Comparison of ENCODE assay signal across 24 mouse cellular contexts in genomic region chr2:15335695-15336094, GRCm38 (mm10).
DNase-seq lines count a peak whose midpoint lies in the region; ATAC-seq and TF ChIP-seq lines count a peak whose summit lies in the region.
"Had no signal": no experiment of that assay in that cellular context is flagged by ENCODE, and none has a peak within 500 bp of the region (broad histone marks: within the 10 kb centered on the region; RNA-seq: fewer than 3 reads in every experiment).

No protein-coding gene starts in this region.

- DNase-seq in forebrain, embryonic 14.5 days (ENCODE audit: low spot score) = peak; percentile 8
- DNase-seq in left cerebral cortex, adult 11 months (ENCODE audit: low spot score) = peak; percentile 5
- no peak for DNase-seq in left cerebral cortex, adult 8-10 months (ENCODE audit: low spot score in 2 of 2)
- peak; percentile 68 for DNase-seq in brain, adult 2 months (ENCODE audit: low read depth, low spot score)
- DNase-seq in telencephalon, adult 2 months (ENCODE audit: low read depth, low spot score) = peak; percentile 23
- no peak for DNase-seq in lung, adult 2 months
- DNase-seq: adrenal gland, adult 8-10 months; adrenal gland, postnatal 14 days; adrenal gland, postnatal 36 days; B cell, adult 2 months; cerebellum, adult 11-12 months; cerebellum, adult 2 months; cerebellum, adult 9-10 months; cerebellum, postnatal 10 days; cerebellum, postnatal 25 days had no signal

- H3K4me1 ChIP-seq in forebrain, embryonic 14.5 days (ENCODE audit: control insufficient read depth, insufficient read depth, low read length) = no peaks in the 10 kb centered on the region
- no peaks in the 10 kb centered on the region for H3K4me1 ChIP-seq in forebrain, embryonic 16.5 days (replicated peaks; ENCODE audit: control insufficient read depth, insufficient read depth, low read length)
- no peaks in the 10 kb centered on the region for H3K4me1 ChIP-seq in lung, adult 2 months (ENCODE audit: control insufficient read depth, insufficient read depth, low read length)
- H3K4me1 ChIP-seq: embryonic facial prominence, embryonic 10.5 days; embryonic facial prominence, embryonic 12.5 days; forebrain, embryonic 15.5 days had no signal

- no peak overlapping the region for H3K9ac ChIP-seq in forebrain, embryonic 14.5 days (ENCODE audit: low read length)
- H3K9ac ChIP-seq in forebrain, embryonic 16.5 days (replicated peaks; ENCODE audit: low read depth, low read length) = no peak overlapping the region
- H3K9ac ChIP-seq: embryonic facial prominence, embryonic 12.5 days; forebrain, embryonic 15.5 days had no signal

- 72% methylated on average over 2 of the region's 2 CpGs for WGBS in forebrain, embryonic 14.5 days
- WGBS in forebrain, embryonic 16.5 days = 68% methylated on average over 2 of the region's 2 CpGs
- WGBS in lung, adult 2 months = 64% methylated on average over 2 of the region's 2 CpGs

- TF ChIP-seq CTCF in lung, adult 2 months (IDR thresholded peaks at IDR 0.05; ENCODE audit: insufficient read depth, low read length) = no peak

- no peaks in the 10 kb centered on the region for H3K36me3 ChIP-seq in forebrain, embryonic 14.5 days (ENCODE audit: control insufficient read depth, insufficient read depth, low read length)
- no peaks in the 10 kb centered on the region for H3K36me3 ChIP-seq in forebrain, embryonic 16.5 days (ENCODE audit: control insufficient read depth, insufficient read depth)
- H3K36me3 ChIP-seq: embryonic facial prominence, embryonic 10.5 days; embryonic facial prominence, embryonic 12.5 days; forebrain, embryonic 15.5 days; G1E had no signal

- no peak for TF ChIP-seq POLR2A in lung, adult 2 months (IDR thresholded peaks at IDR 0.05; ENCODE audit: borderline replicate concordance, extremely low read depth, low read depth, low read length)

- H3K27ac ChIP-seq in forebrain, embryonic 14.5 days (ENCODE audit: low read depth, low read length) = no peak overlapping the region
- H3K27ac ChIP-seq in forebrain, embryonic 16.5 days (ENCODE audit: low read length) = no peak overlapping the region
- H3K27ac ChIP-seq: embryonic facial prominence, embryonic 10.5 days; embryonic facial prominence, embryonic 12.5 days; forebrain, embryonic 15.5 days had no signal

- no peaks in the 10 kb centered on the region for H3K9me3 ChIP-seq in forebrain, embryonic 14.5 days (replicated peaks; ENCODE audit: control insufficient read depth, low read length)
- H3K9me3 ChIP-seq in forebrain, embryonic 16.5 days (ENCODE audit: control insufficient read depth, low read length) = no peaks in the 10 kb centered on the region
- H3K9me3 ChIP-seq: embryonic facial prominence, embryonic 10.5 days; embryonic facial prominence, embryonic 12.5 days; forebrain, embryonic 15.5 days; G1E had no signal

- no peak overlapping the region for H3K4me2 ChIP-seq in forebrain, embryonic 14.5 days (ENCODE audit: low read length)
- H3K4me2 ChIP-seq in forebrain, embryonic 16.5 days (ENCODE audit: low read length) = no peak overlapping the region
- H3K4me2 ChIP-seq: embryonic facial prominence, embryonic 12.5 days; forebrain, embryonic 15.5 days had no signal

- no peak overlapping the region for H3K4me3 ChIP-seq in forebrain, embryonic 14.5 days (ENCODE audit: low read depth, low read length)
- H3K4me3 ChIP-seq in forebrain, embryonic 16.5 days (replicated peaks; ENCODE audit: low read length) = no peak overlapping the region
- no peak overlapping the region for H3K4me3 ChIP-seq in lung, adult 2 months (replicated peaks; ENCODE audit: extremely low read depth, low read depth, low read length)
- H3K4me3 ChIP-seq: embryonic facial prominence, embryonic 10.5 days; embryonic facial prominence, embryonic 12.5 days; forebrain, embryonic 15.5 days had no signal

- no peak for ATAC-seq in forebrain, embryonic 14.5 days
- ATAC-seq in forebrain, embryonic 16.5 days = no peak
- ATAC-seq: activated CD4-positive, CD25-positive, alpha-beta regulatory T cell, adult 4 months; CD4-positive, CD25-positive, alpha-beta regulatory T cell, adult 4 months; forebrain, embryonic 15.5 days; Patski had no signal

- H3K27me3 ChIP-seq in forebrain, embryonic 14.5 days (replicated peaks; ENCODE audit: control insufficient read depth, insufficient read depth, low read length) = no peaks in the 10 kb centered on the region
- no peaks in the 10 kb centered on the region for H3K27me3 ChIP-seq in forebrain, embryonic 16.5 days (replicated peaks; ENCODE audit: control insufficient read depth, insufficient read depth, low read length)
- H3K27me3 ChIP-seq: CH12.LX; embryonic facial prominence, embryonic 12.5 days; forebrain, embryonic 15.5 days; Patski had no signal

Comparison
In these comparisons a context has a peak if more than half of its experiments do, and no peak if none do; other contexts are left out.
1. DNase-seq: peak in forebrain, embryonic 14.5 days (single experiment), left cerebral cortex, adult 11 months (single experiment), brain, adult 2 months (single experiment) and telencephalon, adult 2 months (single experiment); none in left cerebral cortex, adult 8-10 months (0 of 2) and lung, adult 2 months (single experiment).